Mouse (Mus musculus) hindbrain, embryonic 11.5 days (tissue): ENCODE measurements around the gene Wdr43. TPM values are rescaled to one million over a fixed set of nuclear protein-coding genes. Genes with fewer than 3 reads are reported as not detected.

Experiments used
- ATAC-seq: fragments of 200-750 bp; cut with Nextera tagmentation; 2 replicates; pipeline ENCODE4 v1.8.0; 2017; ENCODE audit warnings: mild to moderate bottlenecking, moderate TSS enrichment, moderate library complexity; ENCODE audit not compliant: low FRiP score
- DNase-seq: peaks from one replicate; pipeline ENCODE4 v3.0.0-alpha.2; 2015; ENCODE audit warnings: low spot score
- H3K27ac ChIP-seq: fragments of 300-500 bp; sonication (generic); 2 replicates; pipeline ENCODE4 v1.5.1; 2014; ENCODE audit warnings: mild to moderate bottlenecking, low read depth, low read length
- H3K27me3 ChIP-seq: fragments of 300-500 bp; sonication (generic); 2 replicates; pipeline ENCODE4 v1.6.1; 2014; ENCODE audit warnings: mild to moderate bottlenecking, low read length, moderate library complexity, mixed read lengths; ENCODE audit not compliant: control insufficient read depth, insufficient read depth
- H3K36me3 ChIP-seq: fragments of 300-500 bp; sonication (generic); 2 replicates; pipeline ENCODE4 v1.6.1; 2014; ENCODE audit warnings: mild to moderate bottlenecking, low read length, moderate library complexity, mixed read lengths; ENCODE audit not compliant: control insufficient read depth, insufficient read depth
- H3K4me1 ChIP-seq: fragments of 300-500 bp; sonication (generic); replicated peaks from 2 replicates; pipeline ENCODE4 v1.6.1; 2014; ENCODE audit warnings: low read length, mixed read lengths; ENCODE audit not compliant: control insufficient read depth, insufficient read depth
- H3K4me2 ChIP-seq: fragments of 300-500 bp; sonication (generic); replicated peaks from 2 replicates; pipeline ENCODE4 v1.6.1; 2014; ENCODE audit warnings: mild to moderate bottlenecking, low read depth, low read length
- H3K4me3 ChIP-seq: fragments of 300-500 bp; sonication (generic); 2 replicates; pipeline ENCODE4 v1.5.1; 2014; ENCODE audit warnings: low read depth, low read length
- H3K9ac ChIP-seq: fragments of 300-500 bp; sonication (generic); 2 replicates; pipeline ENCODE4 v1.6.1; 2014; ENCODE audit warnings: low read depth, low read length
- H3K9me3 ChIP-seq: fragments of 300-500 bp; sonication (generic); 2 replicates; pipeline ENCODE4 v1.6.1; 2016; ENCODE audit warnings: low read length; ENCODE audit not compliant: control insufficient read depth
- WGBS: fragments of 180-500 bp; shearing (Covaris S2); extraction: QIAGEN DNeasy Blood & Tissue Kit; methylation state at CpG from one replicate; pipeline ENCODE4 v1.1.7; 2014; 5-methylcytosine and 5-hydroxymethylcytosine counted together
- polyA plus RNA-seq: library from polyadenylated mRNA; unstranded; fragments of >200 nt; fragmentation: Nextera tagmentation; extraction: Ambion mirVana; gene quantifications from 2 replicates; pipeline ENCODE4 v1.2.1, GENCODE M21; 2014

The Wdr43 gene
- polyA plus RNA-seq, 1 experiment from 2014 or later, result 75.4 TPM

- Histone ChIP-seq H3K9ac (no peak overlapping the region), H3K4me2 (no peak overlapping the region), H3K9me3 (no peaks in the 10 kb centered on the region), H3K4me3 (no peak overlapping the region), H3K27ac (no peak overlapping the region), H3K27me3 (no peaks in the 10 kb centered on the region), H3K4me1 (no peaks in the 10 kb centered on the region), H3K36me3 (no peaks in the 10 kb centered on the region)
- 88% methylated on average over 14 of the region's 14 CpGs for WGBS
- no peak for DNase-seq
- ATAC-seq, result no peak
These were observed 90.1 kb downstream of the Wdr43 start for GRCm38 (mm10) chr17:71705550-71706480.

GRCm38 (mm10) chr17:71707715-71708114 lies 92.0 kb downstream of the Wdr43 start:
- Histone ChIP-seq H3K27ac (no peak overlapping the region), H3K4me1 (no peaks in the 10 kb centered on the region), H3K9me3 (no peaks in the 10 kb centered on the region), H3K4me3 (no peak overlapping the region), H3K27me3 (no peaks in the 10 kb centered on the region), H3K4me2 (no peak overlapping the region), H3K36me3 (no peaks in the 10 kb centered on the region), H3K9ac (no peak overlapping the region)
- ATAC-seq (no peak), DNase-seq (no peak)
- 49% methylated on average over 4 of the region's 4 CpGs for WGBS

Other genes with a start within 250 kb of the Wdr43 start
- gene Gm4707, start 156.0 kb upstream of the Wdr43 start, polyA plus RNA-seq, result 2.0 and 3.5 TPM in 2 replicates
- gene Smchd1, start 140.6 kb upstream of the Wdr43 start, polyA plus RNA-seq, result 70.9 and 91.1 TPM in 2 replicates
- 50.8 and 54.8 TPM in 2 replicates for gene Ndc80, start 89.0 kb upstream of the Wdr43 start, polyA plus RNA-seq
- 1.0 and 1.5 TPM in 2 replicates for gene Spdya, start 63.8 kb upstream of the Wdr43 start, polyA plus RNA-seq
- not detected in 2 replicates for gene Togaram2, start 57.4 kb downstream of the Wdr43 start, polyA plus RNA-seq
- gene Pcare, start 137.0 kb downstream of the Wdr43 start, polyA plus RNA-seq, result not detected in 2 replicates
- gene Clip4, start 152.6 kb downstream of the Wdr43 start, polyA plus RNA-seq, result 5.6 and 6.3 TPM in 2 replicates